Mouse (Mus musculus) testis, adult 2 months (tissue): ENCODE measurements around the gene Letmd1.

Source experiments
- CTCF ChIP-seq: fragments of 200-500 bp; IDR thresholded peaks from 2 replicates; pipeline ENCODE4 v1.5.1; 2012; ENCODE audit warnings: low read depth, mild to moderate bottlenecking, inconsistent platforms, low read length, moderate library complexity; ENCODE audit not compliant: control insufficient read depth, insufficient read depth, insufficient replicate concordance
- POLR2A ChIP-seq: fragments of 200-500 bp; IDR thresholded peaks from 2 replicates; pipeline ENCODE4 v1.6.1; 2012; ENCODE audit warnings: low read depth, mild to moderate bottlenecking, inconsistent platforms, low read length, moderate library complexity; ENCODE audit not compliant: control insufficient read depth

DNA sequence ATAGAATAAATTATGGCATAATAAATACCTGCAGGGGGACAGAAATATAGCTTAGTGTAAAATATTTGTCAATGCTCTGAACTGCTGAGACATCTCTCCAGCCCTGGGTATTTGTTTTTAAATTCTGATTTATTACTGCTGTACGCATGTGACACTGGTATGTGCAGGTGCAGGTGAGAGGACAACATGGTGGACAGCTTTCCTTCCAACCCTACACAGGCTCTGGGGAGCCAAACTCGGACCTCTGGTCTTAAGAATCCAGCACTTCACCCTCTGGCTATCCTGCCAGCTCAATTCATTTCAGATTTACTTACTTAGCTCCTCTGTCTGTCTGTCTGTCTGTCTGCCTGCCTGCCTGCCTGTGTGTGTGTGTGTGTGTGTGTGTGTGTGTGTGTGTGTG lies 46.3 kb downstream of the Letmd1 start:
- TF ChIP-seq CTCF (no peak), POLR2A (no peak)
